Mouse (Mus musculus): ENCODE results near the gene Ephb2. TPM values are rescaled to one million over a fixed set of nuclear protein-coding genes. Genes with fewer than 3 reads are reported as not detected.
A peak's percentile ranks its signal among the peaks of the same experiment; 100 is the strongest.

Gene Ephb2
- polyA plus RNA-seq, 1 experiment = 2.7 TPM

- no peaks in the 10 kb centered on the region for H3K36me3 ChIP-seq (ENCODE audit: control insufficient read depth, insufficient read depth, low read length)
- no peak for DNase-seq (ENCODE audit: low read depth in 1 of 2, low spot score in 2 of 2)
- H3K27ac ChIP-seq (ENCODE audit: insufficient read depth, low read length) = no peak overlapping the region
- TF ChIP-seq CTCF (IDR thresholded peaks at IDR 0.05; ENCODE audit: extremely low read depth, insufficient read depth, insufficient read length, insufficient replicate concordance) = no peak
- TF ChIP-seq POLR2A (IDR thresholded peaks at IDR 0.05; ENCODE audit: low read depth, low read length) = no peak
- no peak overlapping the region for H3K4me3 ChIP-seq (ENCODE audit: extremely low read depth, insufficient read depth, insufficient read length)
- 88% methylated on average over 12 of the region's 12 CpGs for WGBS
- no peaks in the 10 kb centered on the region for H3K27me3 ChIP-seq (ENCODE audit: control insufficient read depth, insufficient read depth, low read length)
- no peaks in the 10 kb centered on the region for H3K4me1 ChIP-seq (ENCODE audit: control insufficient read depth, insufficient read depth, insufficient read length)
Observed at GRCm38 (mm10) chr4:136852989-136853388, 17.2 kb upstream of the Ephb2 start.

- no peaks in the 10 kb centered on the region for H3K36me3 ChIP-seq (ENCODE audit: control insufficient read depth, insufficient read depth, low read length)
- no peak overlapping the region for H3K27ac ChIP-seq (ENCODE audit: insufficient read depth, low read length)
- DNase-seq (ENCODE audit: low read depth in 1 of 2, low spot score in 2 of 2) = no peak
- TF ChIP-seq CTCF (IDR thresholded peaks at IDR 0.05; ENCODE audit: extremely low read depth, insufficient read depth, insufficient read length, insufficient replicate concordance) (no peak), POLR2A (IDR thresholded peaks at IDR 0.05; ENCODE audit: low read depth, low read length) (no peak)
- no peaks in the 10 kb centered on the region for H3K4me1 ChIP-seq (ENCODE audit: control insufficient read depth, insufficient read depth, insufficient read length)
- 78% methylated on average over 5 of the region's 5 CpGs for WGBS
- H3K4me3 ChIP-seq (ENCODE audit: extremely low read depth, insufficient read depth, insufficient read length) = no peak overlapping the region
- no peaks in the 10 kb centered on the region for H3K27me3 ChIP-seq (ENCODE audit: control insufficient read depth, insufficient read depth, low read length)
Observed at GRCm38 (mm10) chr4:136852119-136852518, 16.3 kb upstream of the Ephb2 start.

GRCm38 (mm10) chr4:136848565-136848964 lies 12.8 kb upstream of the Ephb2 start:
- DNase-seq (ENCODE audit: low read depth in 1 of 2, low spot score in 2 of 2) = no peak
- no peak overlapping the region for H3K4me3 ChIP-seq (ENCODE audit: extremely low read depth, insufficient read depth, insufficient read length)
- no peak overlapping the region for H3K27ac ChIP-seq (ENCODE audit: insufficient read depth, low read length)
- H3K27me3 ChIP-seq (ENCODE audit: control insufficient read depth, insufficient read depth, low read length) = no peaks in the 10 kb centered on the region
- 74% methylated on average over 4 of the region's 4 CpGs for WGBS
- TF ChIP-seq CTCF (IDR thresholded peaks at IDR 0.05; ENCODE audit: extremely low read depth, insufficient read depth, insufficient read length, insufficient replicate concordance) = no peak
- no peak for TF ChIP-seq POLR2A (IDR thresholded peaks at IDR 0.05; ENCODE audit: low read depth, low read length)
- H3K4me1 ChIP-seq (ENCODE audit: control insufficient read depth, insufficient read depth, insufficient read length) = no peaks in the 10 kb centered on the region
- H3K36me3 ChIP-seq (ENCODE audit: control insufficient read depth, insufficient read depth, low read length) = no peaks in the 10 kb centered on the region

- Histone ChIP-seq H3K4me3 (ENCODE audit: extremely low read depth, insufficient read depth, insufficient read length) (no peak overlapping the region), H3K27me3 (ENCODE audit: control insufficient read depth, insufficient read depth, low read length) (no peaks in the 10 kb centered on the region), H3K36me3 (ENCODE audit: control insufficient read depth, insufficient read depth, low read length) (no peaks in the 10 kb centered on the region), H3K4me1 (ENCODE audit: control insufficient read depth, insufficient read depth, insufficient read length) (no peaks in the 10 kb centered on the region), H3K27ac (ENCODE audit: insufficient read depth, low read length) (no peak overlapping the region)
- DNase-seq (ENCODE audit: low read depth in 1 of 2, low spot score in 2 of 2) = no peak
- no peak for TF ChIP-seq POLR2A (IDR thresholded peaks at IDR 0.05; ENCODE audit: low read depth, low read length)
- TF ChIP-seq CTCF (IDR thresholded peaks at IDR 0.05; ENCODE audit: extremely low read depth, insufficient read depth, insufficient read length, insufficient replicate concordance) = no peak
- WGBS = 92% methylated on average over 6 of the region's 6 CpGs
Observed at GRCm38 (mm10) chr4:136847166-136847565, 11.4 kb upstream of the Ephb2 start.

GRCm38 (mm10) chr4:136842802-136843201 lies 7.0 kb upstream of the Ephb2 start:
- Histone ChIP-seq H3K27me3 (ENCODE audit: control insufficient read depth, insufficient read depth, low read length) (no peaks in the 10 kb centered on the region), H3K4me3 (ENCODE audit: extremely low read depth, insufficient read depth, insufficient read length) (no peak overlapping the region), H3K4me1 (ENCODE audit: control insufficient read depth, insufficient read depth, insufficient read length) (no peaks in the 10 kb centered on the region), H3K27ac (ENCODE audit: insufficient read depth, low read length) (no peak overlapping the region), H3K36me3 (ENCODE audit: control insufficient read depth, insufficient read depth, low read length) (no peaks in the 10 kb centered on the region)
- no peak for TF ChIP-seq POLR2A (IDR thresholded peaks at IDR 0.05; ENCODE audit: low read depth, low read length)
- TF ChIP-seq CTCF (IDR thresholded peaks at IDR 0.05; ENCODE audit: extremely low read depth, insufficient read depth, insufficient read length, insufficient replicate concordance) = no peak
- 89% methylated on average over 10 of the region's 10 CpGs for WGBS
- no peak for DNase-seq (ENCODE audit: low read depth in 1 of 2, low spot score in 2 of 2)

GRCm38 (mm10) chr4:136842033-136842432 lies 6.2 kb upstream of the Ephb2 start:
- no peak for DNase-seq (ENCODE audit: low read depth in 1 of 2, low spot score in 2 of 2)
- Histone ChIP-seq H3K27me3 (ENCODE audit: control insufficient read depth, insufficient read depth, low read length) (no peaks in the 10 kb centered on the region), H3K27ac (ENCODE audit: insufficient read depth, low read length) (no peak overlapping the region), H3K4me1 (ENCODE audit: control insufficient read depth, insufficient read depth, insufficient read length) (no peaks in the 10 kb centered on the region), H3K36me3 (ENCODE audit: control insufficient read depth, insufficient read depth, low read length) (no peaks in the 10 kb centered on the region), H3K4me3 (ENCODE audit: extremely low read depth, insufficient read depth, insufficient read length) (no peak overlapping the region)
- 14% methylated on average over 4 of the region's 4 CpGs for WGBS
- TF ChIP-seq CTCF (IDR thresholded peaks at IDR 0.05; ENCODE audit: extremely low read depth, insufficient read depth, insufficient read length, insufficient replicate concordance) (no peak), POLR2A (IDR thresholded peaks at IDR 0.05; ENCODE audit: low read depth, low read length) (no peak)

- TF ChIP-seq CTCF (IDR thresholded peaks at IDR 0.05; ENCODE audit: extremely low read depth, insufficient read depth, insufficient read length, insufficient replicate concordance) (peak; percentile 64; the same call in 1 of the 2 replicates), POLR2A (IDR thresholded peaks at IDR 0.05; ENCODE audit: low read depth, low read length) (no peak)
- no peaks in the 10 kb centered on the region for H3K4me1 ChIP-seq (ENCODE audit: control insufficient read depth, insufficient read depth, insufficient read length)
- H3K27ac ChIP-seq (ENCODE audit: insufficient read depth, low read length) = no peak overlapping the region
- peaks cover 6% of the 10 kb centered on the region for H3K27me3 ChIP-seq (ENCODE audit: control insufficient read depth, insufficient read depth, low read length)
- DNase-seq (ENCODE audit: low read depth in 1 of 2, low spot score in 2 of 2) = peak; percentile 18 to 49
- H3K4me3 ChIP-seq (ENCODE audit: extremely low read depth, insufficient read depth, insufficient read length) = no peak overlapping the region
- whole genome bisulfite sequencing = 10% methylated on average over 5 of the region's 5 CpGs
- H3K36me3 ChIP-seq (ENCODE audit: control insufficient read depth, insufficient read depth, low read length) = no peaks in the 10 kb centered on the region
Observed at GRCm38 (mm10) chr4:136841056-136841455, 5.3 kb upstream of the Ephb2 start.

Measured in spleen, adult 2 months (tissue).